Mouse (Mus musculus) embryonic facial prominence, embryonic 13.5 days (tissue): ENCODE results near the gene Mcl1. TPM values are rescaled to one million over a fixed set of nuclear protein-coding genes. Genes with fewer than 3 reads are reported as not detected.
"Not testable (repeated sequence)": the region's sequence is repeated elsewhere in the genome, so short reads cannot be mapped to it uniquely, and the experiment has no call there.

Experiments used
- ATAC-seq: fragments of 200-750 bp; cut with Nextera tagmentation; 2 replicates; pipeline ENCODE4 v1.8.0; 2017; ENCODE audit warnings: low read depth; ENCODE audit not compliant: insufficient number of reproducible peaks, insufficient read depth, low FRiP score, low TSS enrichment
- H3K27ac ChIP-seq: fragments of 300-500 bp; sonication (generic); 2 replicates; pipeline ENCODE4 v1.5.1; 2015; ENCODE audit warnings: moderate library complexity, mild to moderate bottlenecking, inconsistent platforms
- H3K27me3 ChIP-seq: fragments of 300-500 bp; sonication (generic); 2 replicates; pipeline ENCODE4 v1.6.1; 2015; ENCODE audit warnings: mild to moderate bottlenecking, inconsistent platforms
- H3K36me3 ChIP-seq: fragments of 300-500 bp; sonication (generic); 2 replicates; pipeline ENCODE4 v1.6.1; 2015; ENCODE audit warnings: mild to moderate bottlenecking, inconsistent platforms
- H3K4me1 ChIP-seq: fragments of 300-500 bp; sonication (generic); 2 replicates; pipeline ENCODE4 v1.6.1; 2015; ENCODE audit warnings: inconsistent platforms
- H3K4me2 ChIP-seq: fragments of 300-500 bp; sonication (generic); 2 replicates; pipeline ENCODE4 v1.6.1; 2015; ENCODE audit warnings: moderate library complexity, mild to moderate bottlenecking, inconsistent platforms
- H3K4me3 ChIP-seq: fragments of 300-500 bp; sonication (generic); 2 replicates; pipeline ENCODE4 v1.5.1; 2015; ENCODE audit warnings: mild to moderate bottlenecking, inconsistent platforms
- H3K9ac ChIP-seq: fragments of 300-500 bp; sonication (generic); 2 replicates; pipeline ENCODE4 v1.6.1; 2015; ENCODE audit warnings: mild to moderate bottlenecking, inconsistent platforms
- H3K9me3 ChIP-seq: fragments of 300-500 bp; sonication (generic); 2 replicates; pipeline ENCODE4 v1.6.1; 2016; ENCODE audit warnings: inconsistent platforms
- WGBS: fragments of 180-500 bp; shearing (Covaris S2); methylation state at CpG from one replicate; pipeline ENCODE4 v1.1.7; 2015; ENCODE audit warnings: mixed read lengths; 5-methylcytosine and 5-hydroxymethylcytosine counted together
- polyA plus RNA-seq: library from polyadenylated mRNA; unstranded; fragments of >200 nt; fragmentation: Nextera tagmentation; extraction: Ambion mirVana; gene quantifications from 2 replicates; pipeline ENCODE4 v1.2.1, GENCODE M21; 2015

The Mcl1 gene
- polyA plus RNA-seq, 1 experiment from 2014 or later = 47.7 TPM

GRCm38 (mm10) chr3:95670419-95670818 lies 11.8 kb downstream of the Mcl1 start:
- not testable (repeated sequence) for ATAC-seq, H3K9ac ChIP-seq, H3K9me3 ChIP-seq, H3K4me3 ChIP-seq, H3K27ac ChIP-seq, H3K27me3 ChIP-seq, H3K4me2 ChIP-seq
- Histone ChIP-seq H3K4me1 (peaks cover 70% of the 10 kb centered on the region), H3K36me3 (peaks cover 20% of the 10 kb centered on the region)
- WGBS = 96% methylated on average over 3 of the region's 3 CpGs

GRCm38 (mm10) chr3:95671201-95671600 lies 12.6 kb downstream of the Mcl1 start:
- Histone ChIP-seq H3K27ac (no peak overlapping the region), H3K9ac (no peak overlapping the region), H3K9me3 (no peaks in the 10 kb centered on the region), H3K4me2 (no peak overlapping the region), H3K36me3 (peaks cover 19% of the 10 kb centered on the region), H3K4me3 (no peak overlapping the region), H3K27me3 (no peaks in the 10 kb centered on the region), H3K4me1 (peaks cover 73% of the 10 kb centered on the region)
- ATAC-seq = no peak
- 89% methylated on average over 5 of the region's 5 CpGs for WGBS

GRCm38 (mm10) chr3:95672461-95672860 lies 13.9 kb downstream of the Mcl1 start:
- Histone ChIP-seq H3K4me3 (no peak overlapping the region), H3K36me3 (peaks cover 31% of the 10 kb centered on the region), H3K9ac (peak overlapping the region; percentile 58; the same call in 1 of the 2 replicates), H3K4me1 (peaks cover 72% of the 10 kb centered on the region), H3K4me2 (no peak overlapping the region), H3K27me3 (no peaks in the 10 kb centered on the region), H3K9me3 (no peaks in the 10 kb centered on the region), H3K27ac (peak overlapping the region; percentile 85)
- 45% methylated on average over 3 of the region's 3 CpGs for WGBS
- ATAC-seq = no peak

GRCm38 (mm10) chr3:95672861-95673706 lies 14.5 kb downstream of the Mcl1 start:
- no peak for ATAC-seq
- peaks cover 35% of the 10 kb centered on the region for H3K36me3 ChIP-seq
- peak overlapping the region; percentile 85 for H3K27ac ChIP-seq
- H3K4me3 ChIP-seq = peak overlapping the region; percentile 11; the same call in 1 of the 2 replicates
- peaks cover 66% of the 10 kb centered on the region for H3K4me1 ChIP-seq
- 36% methylated on average over 10 of the region's 10 CpGs for WGBS
- peak overlapping the region; percentile 45 for H3K4me2 ChIP-seq
- H3K27me3 ChIP-seq = no peaks in the 10 kb centered on the region
- peak overlapping the region; percentile 58 for H3K9ac ChIP-seq
- H3K9me3 ChIP-seq = no peaks in the 10 kb centered on the region

GRCm38 (mm10) chr3:95673707-95674211 lies 15.2 kb downstream of the Mcl1 start:
- peak overlapping the region; percentile 45 for H3K4me2 ChIP-seq
- H3K4me1 ChIP-seq = peaks cover 60% of the 10 kb centered on the region
- 13% methylated on average over 11 of the region's 11 CpGs for WGBS
- no peak; the same call in none of the 2 replicates for ATAC-seq
- no peaks in the 10 kb centered on the region for H3K27me3 ChIP-seq
- peak overlapping the region; percentile 11; the same call in 1 of the 2 replicates for H3K4me3 ChIP-seq
- H3K9me3 ChIP-seq = no peaks in the 10 kb centered on the region
- H3K9ac ChIP-seq = peak overlapping the region; percentile 58
- peak overlapping the region; percentile 85 for H3K27ac ChIP-seq
- peaks cover 31% of the 10 kb centered on the region for H3K36me3 ChIP-seq

GRCm38 (mm10) chr3:95674236-95674635 lies 15.6 kb downstream of the Mcl1 start:
- peak overlapping the region; percentile 85 for H3K27ac ChIP-seq
- H3K4me1 ChIP-seq = peaks cover 60% of the 10 kb centered on the region
- peak overlapping the region; percentile 58 for H3K9ac ChIP-seq
- WGBS = 21% methylated on average over 2 of the region's 2 CpGs
- peaks cover 28% of the 10 kb centered on the region for H3K36me3 ChIP-seq
- H3K9me3 ChIP-seq = no peaks in the 10 kb centered on the region
- ATAC-seq = peak; percentile 52
- H3K4me3 ChIP-seq = peak overlapping the region; percentile 11; the same call in 1 of the 2 replicates
- peak overlapping the region; percentile 45 for H3K4me2 ChIP-seq
- no peaks in the 10 kb centered on the region for H3K27me3 ChIP-seq

GRCm38 (mm10) chr3:95674812-95675211 lies 16.2 kb downstream of the Mcl1 start:
- Histone ChIP-seq H3K4me2 (0 out of 2 replicates have a peak overlapping the region, but pooled peaks have one; percentile 20), H3K9me3 (no peaks in the 10 kb centered on the region), H3K36me3 (peaks cover 24% of the 10 kb centered on the region), H3K4me1 (peaks cover 60% of the 10 kb centered on the region), H3K4me3 (no peak overlapping the region), H3K27me3 (no peaks in the 10 kb centered on the region), H3K9ac (0 out of 2 replicates have a peak overlapping the region, but pooled peaks have one; percentile 32), H3K27ac (peak overlapping the region; percentile 85)
- ATAC-seq = no peak
- WGBS = 18% methylated on average over 6 of the region's 6 CpGs

- Histone ChIP-seq H3K9ac (0 out of 2 replicates have a peak overlapping the region, but pooled peaks have one; percentile 32), H3K4me1 (peaks cover 60% of the 10 kb centered on the region), H3K9me3 (no peaks in the 10 kb centered on the region), H3K4me3 (no peak overlapping the region), H3K27ac (peak overlapping the region; percentile 85), H3K36me3 (peaks cover 24% of the 10 kb centered on the region), H3K4me2 (peak overlapping the region; percentile 20; the same call in 1 of the 2 replicates), H3K27me3 (no peaks in the 10 kb centered on the region)
- 21% methylated on average over 8 of the region's 8 CpGs for WGBS
- ATAC-seq = peak; percentile 49; the same call in 1 of the 2 replicates
Observed at GRCm38 (mm10) chr3:95675301-95676092, 16.9 kb downstream of the Mcl1 start.

- H3K9ac ChIP-seq = no peak overlapping the region
- no peaks in the 10 kb centered on the region for H3K9me3 ChIP-seq
- no peak overlapping the region for H3K4me3 ChIP-seq
- 59% methylated on average over 15 of the region's 15 CpGs for WGBS
- no peaks in the 10 kb centered on the region for H3K27me3 ChIP-seq
- H3K4me1 ChIP-seq = peaks cover 62% of the 10 kb centered on the region
- H3K36me3 ChIP-seq = peaks cover 19% of the 10 kb centered on the region; the same call in 1 of the 2 replicates
- H3K27ac ChIP-seq = peak overlapping the region; percentile 85; the same call in 1 of the 2 replicates
- H3K4me2 ChIP-seq = no peak overlapping the region
- ATAC-seq = no peak
Observed at GRCm38 (mm10) chr3:95676745-95677419, 18.3 kb downstream of the Mcl1 start.

- ATAC-seq = no peak
- Histone ChIP-seq H3K4me1 (peaks cover 60% of the 10 kb centered on the region), H3K4me3 (no peak overlapping the region), H3K36me3 (peaks cover 19% of the 10 kb centered on the region; the same call in 1 of the 2 replicates), H3K27me3 (no peaks in the 10 kb centered on the region), H3K4me2 (no peak overlapping the region), H3K9me3 (no peaks in the 10 kb centered on the region), H3K9ac (no peak overlapping the region), H3K27ac (no peak overlapping the region; the same call in 1 of the 2 replicates)
- 85% methylated on average over 19 of the region's 19 CpGs for WGBS
Observed at GRCm38 (mm10) chr3:95677420-95678090, 19.0 kb downstream of the Mcl1 start.
